Mouse (Mus musculus): Measurements from ENCODE around the gene Grk6.

Gene Grk6

DNA sequence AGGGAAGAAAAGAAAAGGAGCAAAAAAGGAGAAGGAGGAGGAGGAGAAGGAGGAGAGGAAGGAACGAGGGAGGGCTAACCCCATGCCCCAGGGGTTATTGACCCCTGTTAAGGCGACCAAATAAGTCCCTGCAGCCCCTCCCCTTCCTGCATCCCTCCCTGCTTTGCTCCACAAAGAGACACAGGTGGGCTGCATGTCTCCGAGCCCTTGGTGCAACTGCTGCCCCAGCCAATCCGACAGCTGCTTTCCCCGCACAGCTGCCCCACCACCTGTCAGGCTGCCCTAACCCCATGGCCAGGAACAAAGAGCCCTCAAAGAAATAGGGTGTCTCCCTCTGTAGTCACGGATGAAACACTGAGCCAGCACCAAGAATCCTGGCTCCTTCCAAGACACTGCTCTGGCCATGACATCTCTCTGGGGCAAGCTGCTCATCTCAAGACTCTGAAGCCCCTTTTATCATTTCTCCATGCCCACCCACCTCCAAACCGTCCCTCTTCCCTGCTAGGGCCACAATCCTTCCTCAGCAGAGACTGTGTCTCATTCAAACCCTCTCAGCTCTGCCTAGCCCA lies 39.7 kb downstream of the Grk6 start:
- DNase-seq (ENCODE audit: low spot score in 2 of 2), result no peak

DNA sequence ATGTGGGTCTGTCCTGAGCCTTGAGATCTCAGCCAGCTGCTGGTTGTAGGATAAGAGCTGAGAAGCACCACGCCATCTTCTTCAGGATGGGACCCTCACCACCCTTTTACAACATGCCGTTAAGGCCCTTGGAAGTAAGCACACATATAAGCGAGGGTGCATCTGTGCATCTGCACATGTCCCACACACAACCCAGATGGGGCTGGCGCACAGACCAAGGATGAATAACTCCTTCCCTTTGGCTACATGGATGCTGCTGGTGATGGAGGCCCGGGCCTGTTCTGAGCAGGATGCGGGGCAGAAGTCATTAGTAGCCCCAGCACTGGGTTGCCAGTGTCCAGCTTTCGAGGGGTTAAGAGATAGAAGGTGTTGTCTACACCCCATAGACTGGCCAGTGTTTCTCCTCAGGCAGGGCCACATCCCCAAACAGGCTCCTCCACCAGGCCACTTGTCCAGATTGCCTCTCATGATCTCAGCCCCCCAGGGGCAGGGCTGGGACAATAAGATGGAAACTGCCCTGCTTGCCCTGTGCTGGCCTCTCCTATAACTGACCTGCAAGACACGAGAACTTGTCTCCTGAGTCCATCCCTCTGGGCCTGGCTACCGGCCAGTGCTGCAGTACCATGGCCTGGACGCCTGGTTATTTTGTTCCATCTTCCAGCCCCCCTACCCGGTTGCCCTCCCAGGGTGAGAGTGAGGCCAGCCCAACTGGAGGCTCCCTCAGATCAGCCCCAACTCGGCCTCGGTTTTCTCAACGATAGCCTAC lies 41.3 kb downstream of the Grk6 start:
- DNase-seq (ENCODE audit: low spot score in 2 of 2), result no peak

DNA sequence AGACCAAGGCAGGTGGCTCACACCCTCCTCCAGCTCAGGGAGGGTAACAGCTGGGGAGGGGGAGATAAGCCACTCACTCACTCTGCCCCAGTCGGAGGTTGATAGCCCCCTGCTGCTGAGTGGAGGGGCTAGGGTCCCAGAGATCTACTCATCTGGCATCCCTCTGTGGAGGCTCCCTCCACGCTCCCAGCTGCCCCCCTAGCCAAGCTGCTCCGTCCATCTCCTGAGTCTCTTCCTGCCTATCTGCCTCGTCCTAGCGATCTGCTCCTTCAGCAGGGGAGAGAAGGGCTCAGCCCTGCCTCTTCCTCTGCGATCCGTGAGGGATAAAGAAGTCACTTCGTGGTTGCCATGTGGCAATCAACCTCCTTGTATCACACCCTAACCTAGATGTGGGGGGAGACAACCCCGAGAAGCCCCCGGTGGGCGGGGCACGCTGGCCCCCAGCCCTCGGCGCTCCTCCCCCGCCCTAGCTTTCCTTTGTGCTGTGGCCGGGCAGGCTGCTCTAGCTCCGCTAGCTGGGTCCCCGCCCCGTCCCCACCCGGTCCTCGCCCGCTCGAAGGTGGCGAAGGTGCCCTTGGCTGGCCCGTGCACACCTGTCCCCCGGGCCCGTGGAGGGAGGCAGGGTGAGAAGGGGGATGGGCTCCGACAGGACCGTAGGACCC lies 42.2 kb downstream of the Grk6 start:
- no peak for DNase-seq (ENCODE audit: low spot score in 2 of 2)

- DNase-seq (ENCODE audit: low spot score in 2 of 2), result no peak
These were observed 43.0 kb downstream of the Grk6 start, which contains the start of gene Dbn1 for GRCm38 (mm10) chr13:55487578-55488498. Gene Dbn1, minus strand, starts transcription at chr13:55488111.

- DNase-seq (ENCODE audit: low spot score in 2 of 2), result no peak
These were observed 49.4 kb downstream of the Grk6 start for GRCm38 (mm10) chr13:55494257-55494656.

- DNase-seq (ENCODE audit: low spot score in 2 of 2), result no peak
These were observed 50.2 kb downstream of the Grk6 start for GRCm38 (mm10) chr13:55494883-55495621.

- DNase-seq (ENCODE audit: low spot score in 2 of 2), result no peak
These were observed 50.8 kb downstream of the Grk6 start for GRCm38 (mm10) chr13:55495702-55496101.

- no peak for DNase-seq (ENCODE audit: low spot score in 2 of 2)
These were observed 51.8 kb downstream of the Grk6 start for GRCm38 (mm10) chr13:55496661-55497060.

GRCm38 (mm10) chr13:55498906-55499305 lies 54.0 kb downstream of the Grk6 start:
- DNase-seq (ENCODE audit: low spot score in 2 of 2), result no peak

- no peak for DNase-seq (ENCODE audit: low spot score in 2 of 2)
These were observed 55.7 kb downstream of the Grk6 start for GRCm38 (mm10) chr13:55500575-55500974.

- no peak for DNase-seq (ENCODE audit: low spot score in 2 of 2)
These were observed 57.5 kb downstream of the Grk6 start for GRCm38 (mm10) chr13:55502405-55502804.

- DNase-seq (ENCODE audit: low spot score in 2 of 2), result no peak
These were observed 59.5 kb downstream of the Grk6 start for GRCm38 (mm10) chr13:55504390-55504789.

DNA sequence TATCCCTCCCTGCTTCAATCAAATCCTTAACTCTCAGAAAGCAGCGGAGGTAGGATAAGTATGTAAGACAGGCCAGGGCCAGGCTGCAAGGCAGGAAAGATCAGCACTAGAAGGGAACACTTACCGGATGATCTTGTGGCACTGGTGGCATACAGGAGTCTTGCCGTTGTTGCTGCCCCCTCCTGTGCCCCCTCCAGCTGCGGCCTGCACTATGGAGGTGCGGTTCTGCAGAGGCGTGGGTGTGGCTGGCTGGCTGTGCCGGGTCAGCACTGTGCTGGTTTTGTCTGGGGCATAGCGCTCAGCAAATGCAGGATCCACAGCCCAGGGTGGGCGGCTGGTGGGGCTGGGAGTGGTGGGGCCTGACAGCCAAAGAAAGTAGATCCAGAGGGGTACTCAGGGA lies 60.9 kb downstream of the Grk6 start:
- DNase-seq (ENCODE audit: low spot score in 2 of 2), result no peak

DNA sequence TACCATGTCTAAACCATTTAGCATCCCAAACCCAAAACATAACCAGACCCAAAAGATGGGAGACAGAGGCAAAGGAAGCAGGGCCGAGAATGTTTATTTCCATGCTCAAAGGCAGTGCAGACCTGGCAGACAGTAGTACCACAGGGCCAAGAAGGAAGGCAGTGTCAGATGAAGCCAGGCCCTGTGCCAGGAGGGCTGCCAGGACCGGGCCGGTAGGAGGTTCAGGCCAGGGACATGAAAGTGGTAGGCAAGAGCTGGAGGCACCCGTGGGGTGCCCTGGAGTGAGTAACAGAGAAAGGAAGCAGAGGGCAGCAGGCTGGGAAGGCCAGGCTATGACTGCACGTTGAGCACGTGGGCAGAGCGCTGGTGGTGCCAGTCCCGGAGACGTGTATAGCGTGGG lies 61.8 kb downstream of the Grk6 start:
- DNase-seq (ENCODE audit: low spot score in 2 of 2), result no peak

DNA sequence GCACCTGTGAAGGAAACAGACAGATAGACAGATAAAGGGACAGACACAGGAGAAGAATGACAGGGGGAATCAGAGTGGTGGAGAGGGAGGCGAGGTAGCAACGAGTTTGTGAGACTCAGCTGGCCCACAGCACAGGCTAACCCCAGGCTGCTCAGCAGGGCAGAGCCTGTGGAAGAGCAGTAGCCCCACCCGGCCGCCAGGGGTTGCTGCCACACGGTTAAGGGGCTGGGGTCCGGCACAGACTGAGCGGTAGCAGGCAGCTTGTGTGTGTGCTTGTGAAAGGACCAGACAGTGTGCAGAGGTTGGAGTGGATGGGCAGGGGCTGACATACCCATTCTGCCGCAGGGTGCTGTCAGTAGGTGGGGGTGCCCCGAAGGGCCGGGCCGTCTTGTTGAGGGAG lies 63.0 kb downstream of the Grk6 start:
- DNase-seq (ENCODE audit: low spot score in 2 of 2), result no peak

DNA sequence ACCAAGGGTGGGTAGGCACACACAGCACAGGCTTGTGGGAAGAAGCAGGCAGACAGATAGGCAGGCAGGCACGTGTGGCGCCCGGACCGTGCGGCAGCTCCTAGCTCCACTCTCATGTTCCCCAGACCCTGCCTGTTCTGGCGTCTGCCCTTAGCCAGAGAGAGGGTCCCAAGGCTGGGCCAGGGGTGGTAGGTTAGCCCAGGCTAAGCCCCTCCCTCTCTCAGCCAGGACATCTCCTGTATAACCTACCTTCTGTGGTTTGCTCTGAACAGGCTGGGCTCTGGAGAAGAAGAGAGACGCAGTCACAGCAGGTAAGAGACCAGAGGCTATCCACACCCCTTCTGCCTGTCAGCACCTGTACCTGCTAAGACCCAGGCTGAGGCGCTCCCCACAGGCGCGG lies 63.7 kb downstream of the Grk6 start:
- DNase-seq (ENCODE audit: low spot score in 2 of 2), result no peak

GRCm38 (mm10) chr13:55510332-55510667 lies 65.4 kb downstream of the Grk6 start:
- DNase-seq (ENCODE audit: low spot score in 2 of 2), result no peak
